Mouse (Mus musculus): ENCODE results near the gene Bdkrb2. TPM values are rescaled to one million over a fixed set of nuclear protein-coding genes. Genes with fewer than 3 reads are reported as not detected.

Gene Bdkrb2
- total and polyA plus RNA-seq, 3 experiments, result 0.20 to 0.39 (median 0.34) TPM

GRCm38 (mm10) chr12:105565221-105565620 lies 2.2 kb downstream of the Bdkrb2 start:
- Histone ChIP-seq H3K9ac (ENCODE audit: low read depth, low read length) (no peak overlapping the region), H3K36me3 (ENCODE audit: control insufficient read depth, insufficient read depth, low read length) (no peaks in the 10 kb centered on the region), H3K4me1 (ENCODE audit: control insufficient read depth, insufficient read depth, low read length) (peaks cover 7% of the 10 kb centered on the region), H3K27ac (no peak overlapping the region), H3K27me3 (ENCODE audit: control insufficient read depth, insufficient read depth, low read length) (peaks cover 3% of the 10 kb centered on the region; the same call in 1 of the 2 replicates), H3K79me2 (replicated peaks; ENCODE audit: control insufficient read depth, insufficient read depth, low read length) (no peaks in the 10 kb centered on the region), H3K4me3 (no peak overlapping the region)
- no peak for TF ChIP-seq CTCF (IDR thresholded peaks at IDR 0.05)
- no peak for TF ChIP-seq POLR2A (IDR thresholded peaks at IDR 0.05; ENCODE audit: insufficient read depth, low read depth, low read length)
- no peak for DNase-seq
- 84% methylated on average over 5 of the region's 5 CpGs for WGBS
- intact Hi-C loops (cut with DNase I), result no loop called here

DNA sequence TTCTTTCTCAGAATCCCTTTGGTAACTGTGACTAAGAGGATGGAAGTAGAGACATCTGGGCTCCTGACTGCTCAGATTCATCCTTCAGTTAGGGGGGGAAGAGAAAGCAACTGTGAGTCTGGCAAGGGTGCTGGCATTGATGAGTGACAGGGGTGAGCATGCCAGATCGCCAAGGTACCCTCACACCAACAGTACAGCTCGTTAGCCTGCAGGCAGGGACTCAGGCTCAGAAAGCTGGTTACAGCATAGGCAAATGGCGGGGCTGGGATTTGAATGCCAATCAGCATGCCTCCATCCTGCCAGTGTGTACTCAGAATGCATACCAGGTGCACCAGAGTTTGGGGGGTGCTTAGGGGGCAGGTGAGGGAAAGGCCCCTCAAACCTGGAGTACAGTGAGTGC lies 8.8 kb downstream of the Bdkrb2 start:
- no peaks in the 10 kb centered on the region for H3K79me2 ChIP-seq (replicated peaks; ENCODE audit: control insufficient read depth, insufficient read depth, low read length)
- no peaks in the 10 kb centered on the region for H3K27me3 ChIP-seq (ENCODE audit: control insufficient read depth, insufficient read depth, low read length)
- H3K36me3 ChIP-seq (ENCODE audit: control insufficient read depth, insufficient read depth, low read length), result no peaks in the 10 kb centered on the region
- intact Hi-C loops (cut with DNase I), result no loop called here
- no peaks in the 10 kb centered on the region for H3K4me1 ChIP-seq (ENCODE audit: control insufficient read depth, insufficient read depth, low read length)
- H3K4me3 ChIP-seq, result no peak overlapping the region
- TF ChIP-seq CTCF (IDR thresholded peaks at IDR 0.05) (no peak), POLR2A (IDR thresholded peaks at IDR 0.05; ENCODE audit: insufficient read depth, low read depth, low read length) (no peak), EP300 (IDR thresholded peaks at IDR 0.05; ENCODE audit: insufficient read depth, low read depth, low read length) (no peak)
- DNase-seq, result no peak
- no peak overlapping the region for H3K27ac ChIP-seq
- WGBS, result 83% methylated on average over 3 of the region's 3 CpGs
- no peak overlapping the region for H3K9ac ChIP-seq (ENCODE audit: low read depth, low read length)

DNA sequence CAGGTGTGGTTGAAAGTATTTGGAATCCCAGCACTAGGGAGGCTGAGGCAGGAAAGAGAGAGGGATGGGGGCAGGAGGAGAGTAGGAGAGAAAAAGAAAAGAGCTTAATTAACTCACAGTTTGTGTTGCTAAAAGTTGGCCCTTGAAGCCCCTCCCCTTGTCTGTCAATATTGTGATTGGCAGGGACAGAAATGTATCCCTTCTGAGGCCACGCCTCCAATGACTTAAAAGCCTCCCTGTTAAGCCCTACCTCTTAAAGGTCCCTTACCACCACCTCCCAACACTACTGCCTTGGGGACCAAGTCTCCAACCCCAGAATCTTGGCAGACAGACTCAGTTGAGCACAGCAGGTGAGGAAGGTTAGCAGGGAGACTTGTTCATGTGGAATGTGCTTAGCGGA lies 9.6 kb downstream of the Bdkrb2 start:
- Histone ChIP-seq H3K27ac (no peak overlapping the region), H3K27me3 (ENCODE audit: control insufficient read depth, insufficient read depth, low read length) (no peaks in the 10 kb centered on the region), H3K36me3 (ENCODE audit: control insufficient read depth, insufficient read depth, low read length) (no peaks in the 10 kb centered on the region), H3K79me2 (replicated peaks; ENCODE audit: control insufficient read depth, insufficient read depth, low read length) (no peaks in the 10 kb centered on the region), H3K4me1 (ENCODE audit: control insufficient read depth, insufficient read depth, low read length) (no peaks in the 10 kb centered on the region), H3K4me3 (no peak overlapping the region), H3K9ac (ENCODE audit: low read depth, low read length) (no peak overlapping the region)
- 87% methylated on average over 2 of the region's 2 CpGs for WGBS
- DNase-seq, result no peak
- intact Hi-C loops (cut with DNase I), result no loop called here
- TF ChIP-seq CTCF (IDR thresholded peaks at IDR 0.05), result no peak
- no peak for TF ChIP-seq POLR2A (IDR thresholded peaks at IDR 0.05; ENCODE audit: insufficient read depth, low read depth, low read length)

DNA sequence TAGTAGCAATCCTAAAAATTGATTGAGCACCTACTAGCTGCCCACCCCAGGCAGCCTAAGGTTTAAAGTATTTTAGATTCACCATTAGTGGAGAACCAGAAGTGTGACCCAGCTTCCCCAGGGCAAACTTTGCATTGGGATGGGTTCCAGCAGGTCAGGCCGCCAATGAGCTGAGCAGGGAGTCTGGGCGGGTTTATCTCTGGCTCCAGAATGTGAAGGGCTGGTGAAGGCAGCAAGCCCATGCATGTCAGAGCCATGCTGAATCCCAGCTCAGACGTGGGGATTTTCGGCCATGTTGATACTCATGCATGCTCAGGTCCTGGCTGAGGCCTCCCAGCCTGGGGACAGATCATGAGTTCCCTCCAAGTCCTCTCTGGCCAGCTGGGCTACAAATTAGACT lies 11.3 kb downstream of the Bdkrb2 start:
- TF ChIP-seq POLR2A (IDR thresholded peaks at IDR 0.05; ENCODE audit: insufficient read depth, low read depth, low read length) (no peak), EP300 (IDR thresholded peaks at IDR 0.05; ENCODE audit: insufficient read depth, low read depth, low read length) (no peak), CTCF (IDR thresholded peaks at IDR 0.05) (no peak)
- no peaks in the 10 kb centered on the region for H3K27me3 ChIP-seq (ENCODE audit: control insufficient read depth, insufficient read depth, low read length)
- H3K79me2 ChIP-seq (replicated peaks; ENCODE audit: control insufficient read depth, insufficient read depth, low read length), result no peaks in the 10 kb centered on the region
- H3K27ac ChIP-seq, result no peak overlapping the region
- H3K36me3 ChIP-seq (ENCODE audit: control insufficient read depth, insufficient read depth, low read length), result no peaks in the 10 kb centered on the region
- no peak overlapping the region for H3K9ac ChIP-seq (ENCODE audit: low read depth, low read length)
- intact Hi-C loops (cut with DNase I), result no loop called here
- WGBS, result 72% methylated on average over 4 of the region's 4 CpGs
- no peak overlapping the region for H3K4me3 ChIP-seq
- H3K4me1 ChIP-seq (ENCODE audit: control insufficient read depth, insufficient read depth, low read length), result no peaks in the 10 kb centered on the region
- no peak for DNase-seq

- Histone ChIP-seq H3K27me3 (ENCODE audit: control insufficient read depth, insufficient read depth, low read length) (no peaks in the 10 kb centered on the region), H3K79me2 (replicated peaks; ENCODE audit: control insufficient read depth, insufficient read depth, low read length) (no peaks in the 10 kb centered on the region), H3K9ac (ENCODE audit: low read depth, low read length) (no peak overlapping the region), H3K36me3 (ENCODE audit: control insufficient read depth, insufficient read depth, low read length) (no peaks in the 10 kb centered on the region), H3K27ac (no peak overlapping the region), H3K4me3 (no peak overlapping the region), H3K4me1 (ENCODE audit: control insufficient read depth, insufficient read depth, low read length) (peaks cover 1% of the 10 kb centered on the region; the same call in 1 of the 2 replicates)
- intact Hi-C loops (cut with DNase I), result loop anchor here (5.0 kb wide), 1 partner anchor 33 kb away; no protein-coding TSS in a partner anchor
- 53% methylated on average over 17 of the region's 17 CpGs for WGBS
- TF ChIP-seq POLR2A (IDR thresholded peaks at IDR 0.05; ENCODE audit: insufficient read depth, low read depth, low read length) (no peak), EP300 (IDR thresholded peaks at IDR 0.05; ENCODE audit: insufficient read depth, low read depth, low read length) (no peak), CTCF (IDR thresholded peaks at IDR 0.05) (no peak)
- DNase-seq, result no peak
Measured at GRCm38 (mm10) chr12:105580490-105580889, 17.5 kb downstream of the Bdkrb2 start.

DNA sequence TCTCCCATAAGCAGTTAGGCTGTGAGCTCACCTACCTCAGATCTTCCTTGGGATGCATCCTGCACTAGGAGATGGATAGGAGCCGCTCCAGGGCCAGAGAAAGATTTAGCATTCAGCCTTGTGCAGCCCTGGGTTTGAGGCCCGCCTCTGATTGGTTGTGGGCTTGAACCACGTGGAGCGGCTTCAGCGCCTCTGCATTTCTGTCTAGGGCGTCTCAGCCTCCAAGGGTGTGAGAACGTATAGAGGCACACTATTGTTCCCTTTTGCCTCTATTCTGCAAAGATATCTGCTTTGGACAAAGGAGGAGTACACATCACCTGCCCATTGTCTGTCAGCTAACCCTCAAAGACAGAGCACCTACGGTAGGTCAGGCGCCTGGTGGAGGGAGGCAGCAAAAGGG lies 19.5 kb downstream of the Bdkrb2 start:
- intact Hi-C loops (cut with DNase I), result loop anchor here (5.0 kb wide), 1 partner anchor 35 kb away; no protein-coding TSS in a partner anchor
- peaks cover 1% of the 10 kb centered on the region; the same call in 1 of the 2 replicates for H3K4me1 ChIP-seq (ENCODE audit: control insufficient read depth, insufficient read depth, low read length)
- WGBS, result 74% methylated on average over 9 of the region's 9 CpGs

More for the DNA sequence above, 19.5 kb downstream of the Bdkrb2 start:
- H3K27me3 ChIP-seq (ENCODE audit: control insufficient read depth, insufficient read depth, low read length), result no peaks in the 10 kb centered on the region
- TF ChIP-seq CTCF (IDR thresholded peaks at IDR 0.05), result no peak
- TF ChIP-seq POLR2A (IDR thresholded peaks at IDR 0.05; ENCODE audit: insufficient read depth, low read depth, low read length), result no peak
- TF ChIP-seq EP300 (IDR thresholded peaks at IDR 0.05; ENCODE audit: insufficient read depth, low read depth, low read length), result no peak
- no peak overlapping the region for H3K9ac ChIP-seq (ENCODE audit: low read depth, low read length)
- no peaks in the 10 kb centered on the region for H3K36me3 ChIP-seq (ENCODE audit: control insufficient read depth, insufficient read depth, low read length)
- no peak overlapping the region for H3K27ac ChIP-seq
- no peak overlapping the region for H3K4me3 ChIP-seq
- H3K79me2 ChIP-seq (replicated peaks; ENCODE audit: control insufficient read depth, insufficient read depth, low read length), result no peaks in the 10 kb centered on the region
- DNase-seq, result no peak

Measured in heart, adult 2 months (tissue).